ENCODE assay signal across 13 mouse cellular contexts in genomic region chr8:122585411-122585891, GRCm38 (mm10). TPM values are rescaled to one million over a fixed set of nuclear protein-coding genes. Genes with fewer than 3 reads are reported as not detected.
DNase-seq lines count a peak whose midpoint lies in the region; ATAC-seq and TF ChIP-seq lines count a peak whose summit lies in the region.
"Had no signal": no experiment of that assay in that cellular context is flagged by ENCODE, and none has a peak within 500 bp of the region (broad histone marks: within the 10 kb centered on the region; RNA-seq: fewer than 3 reads in every experiment).

No protein-coding gene starts in this region.

- intact Hi-C loops in left cerebral cortex, postnatal 14 days (cut with DNase I) = no loop called here

- peak; percentile 68 to 76 for DNase-seq in adrenal gland, adult (ENCODE audit: inconsistent age in 2 of 2, low spot score in 1 of 2)
- DNase-seq in adrenal gland, postnatal 25 days = no peak
- DNase-seq in liver, adult 2 months (ENCODE audit: extremely low read depth, low read depth, low spot score) = peak; percentile 22
- no peak for DNase-seq in liver, embryonic 13.5 days
- DNase-seq in urinary bladder, postnatal 25 days (ENCODE audit: low spot score) = no peak
- no peak for DNase-seq in embryo, embryonic 11 days
- DNase-seq in left cerebral cortex, postnatal 14 days (ENCODE audit: low spot score in 2 of 2) = no peak
- DNase-seq: gastrocnemius, postnatal 25 days; heart, postnatal 4 days; kidney, postnatal 36 days; right cerebral cortex, adult 18-20 months had no signal

- no peaks in the 10 kb centered on the region for H3K79me2 ChIP-seq in liver, adult 2 months (ENCODE audit: control insufficient read depth, insufficient read depth, low read length)

- no peak for TF ChIP-seq CTCF in liver, adult 2 months (IDR thresholded peaks at IDR 0.05; ENCODE audit: low read depth, low read length)

- H3K27ac ChIP-seq in liver, adult 2 months (replicated peaks; ENCODE audit: insufficient read depth, low read depth, low read length) = no peak overlapping the region
- no peak overlapping the region for H3K27ac ChIP-seq in liver, embryonic 12.5 days
- H3K27ac ChIP-seq in liver, embryonic 13.5 days = no peak overlapping the region
- H3K27ac ChIP-seq: forebrain, embryonic 12.5 days had no signal

- no peak overlapping the region for H3K4me3 ChIP-seq in liver, adult 2 months (ENCODE audit: insufficient read depth, low read depth, low read length)
- no peak overlapping the region for H3K4me3 ChIP-seq in liver, embryonic 12.5 days
- no peak overlapping the region for H3K4me3 ChIP-seq in liver, embryonic 13.5 days (replicated peaks)
- H3K4me3 ChIP-seq: forebrain, embryonic 12.5 days had no signal

- TF ChIP-seq POLR2A in liver, adult 2 months (IDR thresholded peaks at IDR 0.05; ENCODE audit: extremely low read depth, insufficient read depth, low read length) = no peak

- H3K27me3 ChIP-seq in liver, adult 2 months (ENCODE audit: control insufficient read depth, insufficient read depth, low read length) = no peaks in the 10 kb centered on the region
- H3K27me3 ChIP-seq in liver, embryonic 12.5 days (replicated peaks) = peaks cover 5% of the 10 kb centered on the region; the same call in 1 of the 2 replicates
- H3K27me3 ChIP-seq in liver, embryonic 13.5 days = peaks cover 4% of the 10 kb centered on the region; the same call in 1 of the 2 replicates

- peaks cover 2% of the 10 kb centered on the region; the same call in 1 of the 2 replicates for H3K4me1 ChIP-seq in liver, adult 2 months (ENCODE audit: control insufficient read depth, insufficient read depth, low read length)
- H3K4me1 ChIP-seq in liver, embryonic 12.5 days = 0 out of 2 replicates have a peak, but pooled peaks cover 12% of the 10 kb centered on the region
- H3K4me1 ChIP-seq in liver, embryonic 13.5 days (replicated peaks) = peaks cover 20% of the 10 kb centered on the region

- no peak overlapping the region for H3K4me2 ChIP-seq in liver, embryonic 12.5 days
- no peak overlapping the region for H3K4me2 ChIP-seq in liver, embryonic 13.5 days
- H3K4me2 ChIP-seq: forebrain, embryonic 12.5 days had no signal

- no peaks in the 10 kb centered on the region for H3K9me3 ChIP-seq in liver, embryonic 12.5 days (replicated peaks)
- H3K9me3 ChIP-seq in liver, embryonic 13.5 days (replicated peaks) = no peaks in the 10 kb centered on the region
- H3K9me3 ChIP-seq: forebrain, embryonic 12.5 days had no signal

- ATAC-seq in liver, embryonic 12.5 days = no peak
- ATAC-seq in liver, embryonic 13.5 days (ENCODE audit: low read depth) = peak; percentile 24

- no peaks in the 10 kb centered on the region for H3K36me3 ChIP-seq in liver, adult 2 months (ENCODE audit: control insufficient read depth, insufficient read depth, low read length)
- no peaks in the 10 kb centered on the region for H3K36me3 ChIP-seq in liver, embryonic 12.5 days
- no peaks in the 10 kb centered on the region for H3K36me3 ChIP-seq in liver, embryonic 13.5 days
- H3K36me3 ChIP-seq: forebrain, embryonic 12.5 days had no signal

- H3K9ac ChIP-seq in liver, adult 2 months (ENCODE audit: low read depth, low read length) = no peak overlapping the region
- H3K9ac ChIP-seq in liver, embryonic 12.5 days = no peak overlapping the region
- H3K9ac ChIP-seq in liver, embryonic 13.5 days = no peak overlapping the region
- H3K9ac ChIP-seq: forebrain, embryonic 12.5 days had no signal

- 35% methylated on average over 14 of the region's 14 CpGs for WGBS in liver, adult 2 months
- 48% methylated on average over 14 of the region's 14 CpGs for WGBS in liver, embryonic 12.5 days (ENCODE audit: insufficient replicate concordance)
- 49% methylated on average over 14 of the region's 14 CpGs for WGBS in liver, embryonic 13.5 days (ENCODE audit: insufficient replicate concordance)

RNA-seq across cellular contexts. Expression of gene Aprt, which starts 8.7 kb away (rescaled TPM):
- total RNA-seq in adrenal gland, postnatal 25 days (2021) = 50.6 and 66.4 TPM in 2 replicates
- 59.8 and 68.3 TPM in 2 replicates for total RNA-seq in liver, adult 2 months (2014; rRNA removed)
- 80.5 and 105 TPM in 2 replicates for polyA plus RNA-seq in liver, adult 2 months (2012; rRNA removed)
- polyA plus RNA-seq in liver, embryonic 12.5 days (2016; fragmentation: Nextera tagmentation; extraction: Ambion mirVana) = 226 and 253 TPM in 2 replicates
- 198 and 218 TPM in 2 replicates for polyA plus RNA-seq in liver, embryonic 13.5 days (2015; fragmentation: Nextera tagmentation; extraction: Ambion mirVana)
- total RNA-seq in left cerebral cortex, postnatal 14 days (2021) = 10 to 100 TPM; 73.7 to 81.1 TPM

RNA-seq across cellular contexts. Expression of gene Cdt1, which starts 17.6 kb away (rescaled TPM):
- total RNA-seq in adrenal gland, postnatal 25 days (2021) = 12.5 and 17.7 TPM in 2 replicates
- total RNA-seq in liver, adult 2 months (2014; rRNA removed) = 1.0 and 3.0 TPM in 2 replicates
- polyA plus RNA-seq in liver, adult 2 months (2012; rRNA removed) = 2.5 and 2.9 TPM in 2 replicates
- polyA plus RNA-seq in liver, embryonic 12.5 days (2016; fragmentation: Nextera tagmentation; extraction: Ambion mirVana) = 65.7 and 66.8 TPM in 2 replicates
- polyA plus RNA-seq in liver, embryonic 13.5 days (2015; fragmentation: Nextera tagmentation; extraction: Ambion mirVana) = 60.6 and 64.3 TPM in 2 replicates
- total RNA-seq in left cerebral cortex, postnatal 14 days (2021) = 1 to 10 TPM; 2.2 to 3.5 TPM

RNA-seq across cellular contexts. Expression of gene Galns, which starts 25.8 kb away (rescaled TPM):
- total RNA-seq in adrenal gland, postnatal 25 days (2021) = 6.2 and 7.3 TPM in 2 replicates
- total RNA-seq in liver, adult 2 months (2014; rRNA removed) = 4.1 and 4.4 TPM in 2 replicates
- 4.4 and 6.6 TPM in 2 replicates for polyA plus RNA-seq in liver, adult 2 months (2012; rRNA removed)
- 4.6 TPM in 2 replicates for polyA plus RNA-seq in liver, embryonic 12.5 days (2016; fragmentation: Nextera tagmentation; extraction: Ambion mirVana)
- 4.0 and 4.4 TPM in 2 replicates for polyA plus RNA-seq in liver, embryonic 13.5 days (2015; fragmentation: Nextera tagmentation; extraction: Ambion mirVana)
- 10 to 100 TPM in 1 of 2 experiments, 1 to 10 TPM in 1; 9.7 to 10.3 TPM for total RNA-seq in left cerebral cortex, postnatal 14 days (2021)

RNA-seq across cellular contexts. Expression of gene Trappc2l, which starts 26.0 kb away (rescaled TPM):
- total RNA-seq in adrenal gland, postnatal 25 days (2021) = 57.9 and 63.3 TPM in 2 replicates
- 7.4 and 14.5 TPM in 2 replicates for total RNA-seq in liver, adult 2 months (2014; rRNA removed)
- 74.7 and 101 TPM in 2 replicates for polyA plus RNA-seq in liver, adult 2 months (2012; rRNA removed)
- 27.2 and 30.0 TPM in 2 replicates for polyA plus RNA-seq in liver, embryonic 12.5 days (2016; fragmentation: Nextera tagmentation; extraction: Ambion mirVana)
- polyA plus RNA-seq in liver, embryonic 13.5 days (2015; fragmentation: Nextera tagmentation; extraction: Ambion mirVana) = 23.2 and 26.7 TPM in 2 replicates
- 10 to 100 TPM; 84.2 to 85.9 TPM for total RNA-seq in left cerebral cortex, postnatal 14 days (2021)

RNA-seq across cellular contexts. Expression of gene Piezo1, which starts 34.3 kb away (rescaled TPM):
- total RNA-seq in adrenal gland, postnatal 25 days (2021) = 18.3 and 20.1 TPM in 2 replicates
- 2.2 and 4.6 TPM in 2 replicates for total RNA-seq in liver, adult 2 months (2014; rRNA removed)
- polyA plus RNA-seq in liver, adult 2 months (2012; rRNA removed) = 8.0 and 11.1 TPM in 2 replicates
- 21.7 and 24.4 TPM in 2 replicates for polyA plus RNA-seq in liver, embryonic 12.5 days (2016; fragmentation: Nextera tagmentation; extraction: Ambion mirVana)
- polyA plus RNA-seq in liver, embryonic 13.5 days (2015; fragmentation: Nextera tagmentation; extraction: Ambion mirVana) = 13.9 and 14.2 TPM in 2 replicates
- total RNA-seq in left cerebral cortex, postnatal 14 days (2021) = 10 to 100 TPM; 10.1 to 12.2 TPM

Comparison
In these comparisons a context has a peak if more than half of its experiments do, and no peak if none do; other contexts are left out.
1. DNase-seq: peak in adrenal gland, adult (2 of 2) and liver, adult 2 months (single experiment); none in adrenal gland, postnatal 25 days (single experiment), liver, embryonic 13.5 days (single experiment), urinary bladder, postnatal 25 days (single experiment), embryo, embryonic 11 days (single experiment) and left cerebral cortex, postnatal 14 days (0 of 2).